ENCODE assay signal across 7 mouse cellular contexts in the genomic region with DNA sequence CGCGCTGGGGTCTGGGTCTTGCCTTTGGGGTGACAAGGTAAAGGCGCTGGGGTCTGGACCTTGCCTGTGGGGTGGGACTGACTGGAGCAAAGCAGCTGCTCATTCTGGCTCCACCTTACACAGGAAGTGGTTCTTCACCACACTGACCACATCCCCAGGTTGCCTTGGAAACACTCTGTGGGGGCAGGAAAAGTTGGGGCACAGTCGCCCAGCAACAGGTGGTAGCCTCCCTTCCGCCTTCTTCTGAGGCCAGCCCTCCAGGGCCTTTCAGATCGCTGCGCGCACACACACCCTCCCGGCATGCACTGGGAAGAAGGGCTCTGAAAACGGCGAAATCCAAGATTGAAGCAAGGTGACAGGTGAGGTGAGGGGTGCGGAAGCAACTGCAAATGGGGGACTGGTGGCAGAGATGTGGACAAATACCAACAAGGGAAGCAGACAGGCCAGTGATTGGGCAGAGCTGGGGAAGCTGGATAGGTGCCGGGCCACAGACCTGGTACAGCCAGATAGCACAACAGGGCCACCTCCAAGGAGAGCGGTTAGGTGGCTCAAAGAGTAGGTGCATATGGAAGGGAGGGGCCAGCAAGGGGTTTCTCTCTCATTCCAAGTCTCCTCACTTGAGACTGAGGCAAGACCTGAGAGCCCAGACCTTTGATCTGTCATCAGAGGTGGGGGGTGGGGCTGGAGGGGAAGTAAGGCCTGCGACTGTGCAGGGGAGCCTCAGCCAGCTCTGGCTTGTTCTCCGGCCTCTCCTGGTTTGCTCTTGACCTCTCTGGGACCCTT. TPM values are rescaled to one million over a fixed set of nuclear protein-coding genes. Genes with fewer than 3 reads are reported as not detected.
DNase-seq lines count a peak whose midpoint lies in the region; ATAC-seq and TF ChIP-seq lines count a peak whose summit lies in the region.

AI467606 (plus strand) TSS at position 246 of the 783 bp plus-strand sequence.

- H3K9me3 ChIP-seq in embryonic facial prominence, embryonic 14.5 days (ENCODE audit: control insufficient read depth, low read length): no peaks in the 10 kb centered on the region

- peak; percentile 94 for TF ChIP-seq POLR2A in spleen, adult 2 months (IDR thresholded peaks at IDR 0.05; ENCODE audit: low read depth, low read length)

- no peak for TF ChIP-seq CTCF in spleen, adult 2 months (IDR thresholded peaks at IDR 0.05; ENCODE audit: extremely low read depth, insufficient read depth, insufficient read length, insufficient replicate concordance)

- 67% methylated on average over 15 of the region's 16 CpGs for WGBS in embryonic facial prominence, embryonic 14.5 days
- WGBS in spleen, adult 2 months: 3% methylated on average over 16 of the region's 16 CpGs

- H3K4me2 ChIP-seq in embryonic facial prominence, embryonic 14.5 days (ENCODE audit: low read depth, low read length): peak within 1 kb of the TSS; percentile 38

- DNase-seq in 416B (ENCODE audit: low read depth): peak; percentile 99
- DNase-seq in embryonic facial prominence, embryonic 14.5 days (ENCODE audit: low spot score): peak; percentile 62
- DNase-seq in lung, adult 18-20 months: peak; percentile 89
- peak; percentile 95 to 99 for DNase-seq in spleen, adult 2 months (ENCODE audit: low read depth in 1 of 2, low spot score in 2 of 2)
- no peak for DNase-seq in embryo, embryonic 10 days (ENCODE audit: low spot score)

- no peak within 1 kb of the TSS for H3K27ac ChIP-seq in embryonic facial prominence, embryonic 14.5 days (replicated peaks; ENCODE audit: low read depth, low read length)
- H3K27ac ChIP-seq in spleen, adult 2 months (ENCODE audit: insufficient read depth, low read length): peak within 1 kb of the TSS; percentile 99

- no peaks in the 10 kb centered on the region for H3K36me3 ChIP-seq in embryonic facial prominence, embryonic 14.5 days (ENCODE audit: control insufficient read depth, insufficient read depth, low read length)
- H3K36me3 ChIP-seq in spleen, adult 2 months (ENCODE audit: control insufficient read depth, insufficient read depth, low read length): peaks cover 17% of the 10 kb centered on the region

- peaks cover 4% of the 10 kb centered on the region; the same call in 1 of the 2 replicates for H3K27me3 ChIP-seq in embryonic facial prominence, embryonic 14.5 days (replicated peaks; ENCODE audit: control insufficient read depth, insufficient read depth, low read length)
- no peaks in the 10 kb centered on the region for H3K27me3 ChIP-seq in spleen, adult 2 months (ENCODE audit: control insufficient read depth, insufficient read depth, low read length)

- peak; percentile 94 for ATAC-seq in CD4-positive, CD25-positive, alpha-beta regulatory T cell, adult 4 months
- ATAC-seq in embryonic facial prominence, embryonic 14.5 days (ENCODE audit: low read depth): peak; percentile 62
- peak; percentile 93 for ATAC-seq in inflammation-experienced regulatory T-cells, adult 6 months

- peaks cover 3% of the 10 kb centered on the region; the same call in 1 of the 2 replicates for H3K4me1 ChIP-seq in embryonic facial prominence, embryonic 14.5 days (ENCODE audit: control insufficient read depth, insufficient read depth, low read length)
- peaks cover 18% of the 10 kb centered on the region for H3K4me1 ChIP-seq in spleen, adult 2 months (ENCODE audit: control insufficient read depth, insufficient read depth, insufficient read length)

- H3K4me3 ChIP-seq in embryonic facial prominence, embryonic 14.5 days (ENCODE audit: low read depth, low read length): peak within 1 kb of the TSS; percentile 8
- peak within 1 kb of the TSS; percentile 83 for H3K4me3 ChIP-seq in spleen, adult 2 months (ENCODE audit: extremely low read depth, insufficient read depth, insufficient read length)

- H3K9ac ChIP-seq in embryonic facial prominence, embryonic 14.5 days (ENCODE audit: low read depth, low read length): peak within 1 kb of the TSS; percentile 3; the same call in 1 of the 2 replicates

RNA-seq across cellular contexts. Expression of gene AI467606, which starts in this region (rescaled TPM):
- polyA plus RNA-seq in CD4-positive, CD25-positive, alpha-beta regulatory T cell, adult 4 months (2017; shearing (Covaris generic)): 100 to 1,000 TPM; 274 to 321 TPM
- polyA plus RNA-seq in embryonic facial prominence, embryonic 14.5 days (2014; fragmentation: Nextera tagmentation; extraction: Ambion mirVana): 3.8 and 4.5 TPM in 2 replicates
- 100 to 1,000 TPM; 248 to 287 (median 263) TPM for polyA plus RNA-seq in inflammation-experienced regulatory T-cells, adult 6 months (2017; shearing (Covaris generic))
- 135 and 221 TPM in 2 replicates for polyA plus RNA-seq in spleen, adult 2 months (2012; rRNA removed)

Comparison
In these comparisons a context has a peak if more than half of its experiments do, and no peak if none do; other contexts are left out.
1. RNA of gene AI467606 (polyA plus RNA-seq): 274 to 321 TPM in CD4-positive, CD25-positive, alpha-beta regulatory T cell, adult 4 months, 248 to 287 TPM in inflammation-experienced regulatory T-cells, adult 6 months and 135 to 221 TPM in spleen, adult 2 months; 3.8 to 4.5 TPM in embryonic facial prominence, embryonic 14.5 days; every median in the first group is over 10 times any median in the second.
2. Peak in every context shown above with its lines, with median percentiles within 50 percentile points of each other: ATAC-seq.